Mouse (Mus musculus) central nervous system, embryonic 11.5 days (tissue): ENCODE results near the gene Hoxc8. TPM values are rescaled to one million over a fixed set of nuclear protein-coding genes. Genes with fewer than 3 reads are reported as not detected.

Source experiments
- polyA plus RNA-seq: library from polyadenylated mRNA; depleted of rRNA; stranded (reverse); fragments of >200 nt; gene quantifications from 2 replicates; pipeline ENCODE4 v1.2.3, GENCODE M21; 2012; rRNA removed

Hoxc8 gene
- polyA plus RNA-seq = 0.50 and 15.2 TPM in 2 replicates

DNA sequence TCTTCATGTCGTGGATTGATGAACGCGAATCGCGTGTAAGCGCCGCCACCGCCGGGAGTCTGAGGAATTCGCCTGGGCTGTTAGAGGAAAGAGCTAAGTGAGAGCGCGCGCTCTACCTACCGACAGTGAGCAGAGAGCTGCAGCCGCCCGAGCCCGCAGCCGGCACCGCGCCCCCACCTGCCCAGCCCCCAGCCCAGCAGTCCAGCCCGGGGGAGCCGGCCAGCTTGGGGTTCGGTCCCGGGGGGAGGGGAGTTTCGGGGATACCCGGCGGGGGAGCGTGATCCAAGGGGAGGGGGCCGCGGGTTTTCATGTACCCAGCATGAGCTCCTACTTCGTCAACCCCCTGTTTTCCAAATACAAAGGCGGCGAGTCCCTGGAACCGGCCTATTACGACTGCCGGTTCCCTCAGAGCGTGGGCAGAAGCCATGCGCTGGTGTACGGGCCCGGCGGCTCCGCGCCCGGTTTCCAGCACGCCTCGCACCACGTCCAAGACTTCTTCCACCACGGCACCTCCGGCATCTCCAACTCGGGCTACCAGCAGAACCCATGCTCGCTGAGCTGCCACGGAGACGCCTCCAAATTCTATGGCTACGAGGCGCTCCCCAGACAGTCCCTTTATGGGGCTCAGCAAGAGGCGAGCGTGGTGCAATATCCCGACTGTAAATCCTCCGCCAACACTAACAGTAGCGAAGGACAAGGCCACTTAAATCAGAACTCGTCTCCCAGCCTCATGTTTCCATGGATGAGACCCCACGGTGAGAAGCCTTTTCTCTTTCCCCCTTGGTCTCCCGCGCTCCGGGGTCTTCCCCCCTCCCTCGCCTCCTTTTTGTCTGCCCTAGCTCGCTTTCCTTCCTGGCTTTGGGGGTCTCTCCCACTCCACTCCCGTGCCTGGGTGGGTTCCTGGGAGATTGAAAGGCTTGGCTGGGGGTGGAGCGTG lies at the start of gene Hoxc8:
TSS of gene Hoxc8 (plus strand) at position 147 of the 937 bp plus-strand sequence.

DNA sequence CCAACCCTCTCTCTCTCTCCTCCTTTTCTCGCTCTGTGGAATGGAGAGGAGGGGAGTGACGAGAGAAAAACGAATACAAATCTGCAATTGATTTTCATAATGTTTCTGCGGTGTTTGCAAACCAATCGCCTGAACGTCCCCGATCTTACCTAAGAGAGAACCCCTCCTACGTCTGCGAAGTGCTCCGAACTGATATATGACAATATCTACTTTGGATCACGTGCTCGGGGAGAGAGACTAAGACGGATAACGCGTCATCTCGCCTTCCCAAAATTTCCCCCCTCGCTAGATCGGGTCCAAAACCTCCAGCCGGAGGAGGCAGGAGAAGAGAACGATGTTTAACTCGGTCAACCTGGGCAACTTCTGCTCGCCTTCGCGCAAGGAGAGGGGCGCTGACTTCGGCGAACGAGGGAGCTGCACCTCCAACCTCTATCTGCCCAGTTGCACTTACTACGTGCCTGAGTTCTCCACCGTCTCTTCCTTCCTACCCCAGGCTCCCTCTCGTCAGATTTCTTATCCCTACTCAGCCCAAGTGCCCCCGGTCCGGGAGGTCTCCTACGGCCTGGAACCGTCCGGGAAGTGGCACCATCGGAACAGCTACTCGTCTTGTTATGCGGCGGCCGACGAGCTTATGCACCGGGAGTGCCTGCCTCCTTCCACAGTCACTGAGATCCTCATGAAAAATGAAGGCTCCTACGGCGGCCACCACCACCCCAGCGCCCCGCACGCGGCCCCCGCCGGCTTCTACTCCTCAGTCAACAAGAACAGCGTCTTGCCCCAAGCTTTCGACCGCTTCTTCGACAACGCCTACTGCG lies 36.0 kb upstream of the Hoxc8 start, which contains the start of gene Hoxc11:
TSS of gene Hoxc11 (plus strand) at position 236 of the 815 bp plus-strand sequence.

DNA sequence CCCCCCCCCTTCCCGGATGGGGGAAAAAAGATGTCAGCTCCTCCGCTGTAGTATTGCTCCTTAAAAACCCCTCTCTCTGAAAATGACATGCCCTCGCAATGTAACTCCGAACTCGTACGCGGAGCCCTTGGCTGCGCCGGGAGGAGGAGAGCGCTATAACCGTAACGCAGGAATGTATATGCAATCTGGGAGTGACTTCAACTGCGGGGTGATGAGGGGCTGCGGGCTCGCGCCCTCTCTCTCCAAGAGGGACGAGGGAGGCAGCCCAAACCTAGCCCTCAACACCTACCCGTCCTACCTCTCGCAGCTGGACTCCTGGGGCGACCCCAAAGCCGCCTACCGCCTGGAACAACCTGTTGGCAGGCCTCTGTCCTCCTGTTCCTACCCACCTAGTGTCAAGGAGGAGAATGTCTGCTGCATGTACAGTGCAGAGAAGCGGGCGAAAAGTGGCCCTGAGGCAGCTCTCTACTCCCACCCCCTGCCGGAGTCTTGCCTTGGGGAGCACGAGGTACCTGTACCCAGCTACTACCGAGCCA lies 23.6 kb upstream of the Hoxc8 start, which contains the start of gene Hoxc10:
TSS of gene Hoxc10 (plus strand) at position 21 of the 536 bp plus-strand sequence.

DNA sequence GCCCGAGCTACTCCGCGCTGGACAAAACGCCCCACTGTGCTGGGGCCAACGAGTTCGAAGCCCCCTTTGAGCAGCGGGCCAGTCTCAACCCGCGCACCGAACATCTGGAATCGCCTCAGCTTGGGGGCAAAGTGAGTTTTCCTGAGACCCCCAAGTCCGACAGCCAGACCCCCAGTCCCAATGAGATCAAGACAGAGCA lies 23.2 kb upstream of the Hoxc8 start, which contains the start of gene Hoxc5:
TSS of gene Hoxc5 (plus strand) at position 132 of the 199 bp plus-strand sequence.

DNA sequence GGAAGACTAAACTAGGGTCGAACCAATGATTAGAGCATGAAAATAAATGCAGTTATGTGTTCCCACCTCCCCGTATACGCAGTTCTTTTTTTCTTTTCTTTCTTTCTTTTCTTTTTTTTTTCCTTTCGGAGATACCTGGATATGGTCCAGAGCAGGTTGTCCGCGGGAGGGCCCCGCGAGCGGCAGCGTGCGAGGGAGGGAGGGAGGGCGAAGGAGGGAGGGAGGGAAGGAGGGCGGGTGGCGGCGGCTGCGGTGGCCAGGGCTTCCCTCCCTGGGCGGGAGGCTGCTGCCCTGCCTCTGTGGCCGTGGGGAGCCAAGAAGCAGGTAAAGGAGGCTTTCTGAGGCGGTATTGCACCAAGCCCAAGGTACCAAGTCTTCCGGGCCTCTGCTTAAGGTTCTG lies 14.2 kb upstream of the Hoxc8 start, which contains the start of gene Hoxc9:
TSS of gene Hoxc9 (plus strand) at position 269 of the 400 bp plus-strand sequence.

DNA sequence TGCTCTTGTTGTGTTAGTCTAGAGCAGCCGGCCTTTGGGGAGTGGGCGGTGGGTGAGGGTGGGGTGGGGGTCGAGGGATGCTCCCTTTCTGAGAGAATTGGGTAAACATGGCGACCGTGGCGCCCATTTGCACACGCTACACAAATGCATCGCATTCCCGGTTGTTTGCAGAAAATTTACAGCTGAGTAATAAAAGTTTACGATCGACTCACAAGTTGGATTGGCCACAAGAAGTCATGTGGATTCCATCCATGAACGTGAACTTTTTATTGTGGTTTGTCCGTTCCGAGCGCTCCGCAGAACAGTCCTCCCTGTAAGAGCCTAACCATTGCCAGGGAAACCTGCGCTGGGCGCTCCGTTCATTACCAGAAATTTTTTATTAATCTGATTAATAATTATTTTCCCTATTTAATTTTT lies 7.5 kb downstream of the Hoxc8 start, which contains the start of gene Hoxc6:
TSS of gene Hoxc6 (plus strand) at position 319 of the 417 bp plus-strand sequence.

DNA sequence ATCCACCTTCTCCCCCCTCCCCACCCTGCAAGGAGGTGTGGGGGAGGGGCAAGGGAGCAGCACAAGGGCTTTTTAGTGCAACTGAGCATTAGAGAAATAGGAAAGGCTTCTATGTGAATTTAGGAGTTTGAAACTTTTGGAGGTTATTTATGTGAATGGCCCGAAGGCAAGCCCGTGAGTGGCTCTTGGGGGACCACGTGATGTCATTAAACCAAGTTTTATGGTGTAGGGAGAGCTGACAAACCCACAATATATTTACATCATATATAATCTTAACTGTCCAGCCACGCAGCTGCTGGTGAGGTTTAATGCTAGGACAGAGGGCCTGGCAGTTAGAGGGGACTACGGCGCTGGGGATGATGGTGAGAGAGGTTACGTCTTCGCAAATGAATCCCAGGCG lies 28.2 kb downstream of the Hoxc8 start, which contains the start of gene Hoxc4:
TSS of gene Hoxc4 (plus strand) at position 299 of the 400 bp plus-strand sequence.

Other genes starting within 250 kb of the Hoxc8 start
- gene Hoxc13, start 69.5 kb upstream of the Hoxc8 start, polyA plus RNA-seq = 0.06 and 0.16 TPM in 2 replicates
- 0.45 TPM in 1 of 2 replicates, not detected in the other for gene Hoxc12, start 53.9 kb upstream of the Hoxc8 start, polyA plus RNA-seq
- gene Hoxc11, start 36.2 kb upstream of the Hoxc8 start, polyA plus RNA-seq = 2.9 TPM in 1 of 2 replicates, not detected in the other
- gene Hoxc10, start 23.8 kb upstream of the Hoxc8 start, polyA plus RNA-seq = 0.13 and 15.9 TPM in 2 replicates
- gene Hoxc5, start 23.2 kb upstream of the Hoxc8 start, polyA plus RNA-seq = 1.2 and 17.6 TPM in 2 replicates
- 0.11 and 6.4 TPM in 2 replicates for gene Hoxc9, start 14.2 kb upstream of the Hoxc8 start, polyA plus RNA-seq
- 1.4 and 40.6 TPM in 2 replicates for gene Hoxc6, start 7.7 kb downstream of the Hoxc8 start, polyA plus RNA-seq
- gene Hoxc4, start 28.3 kb downstream of the Hoxc8 start, polyA plus RNA-seq = 0.94 and 24.0 TPM in 2 replicates
- gene Smug1, start 176.5 kb downstream of the Hoxc8 start, polyA plus RNA-seq = 16.9 and 31.1 TPM in 2 replicates
- gene Cbx5, start 249.2 kb downstream of the Hoxc8 start, polyA plus RNA-seq = 168 and 169 TPM in 2 replicates
- 2,386 and 3,736 TPM in 2 replicates for gene Hnrnpa1, start 249.8 kb downstream of the Hoxc8 start, polyA plus RNA-seq